Mouse (Mus musculus) Muller cell, postnatal 12 days (primary cell): ENCODE data around the gene AI854703.

Experiments used
- DNase-seq: peaks from one replicate; pipeline ENCODE4 v3.0.0-alpha.2; 2015; ENCODE audit errors: inconsistent ontology term

AI854703 gene

GRCm38 (mm10) chr6:48626464-48626863, at the start of gene AI854703:
Gene AI854703 (plus strand): TSS chr6:48626764.
- no peak for DNase-seq

- no peak for DNase-seq
These were observed 47.8 kb upstream of the AI854703 start for GRCm38 (mm10) chr6:48578736-48579135.

- peak; percentile 82 for DNase-seq
These were observed 47.3 kb upstream of the AI854703 start for GRCm38 (mm10) chr6:48579215-48579648.

GRCm38 (mm10) chr6:48581257-48581656, 45.3 kb upstream of the AI854703 start:
- no peak for DNase-seq

- peak; percentile 36 for DNase-seq
These were observed 44.5 kb upstream of the AI854703 start for GRCm38 (mm10) chr6:48582037-48582436.

- no peak for DNase-seq
These were observed 37.3 kb upstream of the AI854703 start, which contains the start of gene Gm45021 for GRCm38 (mm10) chr6:48589194-48589750. Gene Gm45021 (plus strand): TSS chr6:48589610.

GRCm38 (mm10) chr6:48591221-48591845, 35.2 kb upstream of the AI854703 start:
- DNase-seq = no peak

- DNase-seq = no peak
These were observed 34.7 kb upstream of the AI854703 start for GRCm38 (mm10) chr6:48591871-48592270.

- DNase-seq = peak; percentile 99
These were observed 33.2 kb upstream of the AI854703 start, which contains the start of the genes Repin1 and Gm44965 for GRCm38 (mm10) chr6:48593158-48594042. Gene Repin1 (plus strand): TSS chr6:48593883. Gene Gm44965 (plus strand): TSS chr6:48593941.

- DNase-seq = peak; percentile 83
These were observed 32.4 kb upstream of the AI854703 start for GRCm38 (mm10) chr6:48594043-48594738.

- DNase-seq = peak; percentile 61
These were observed 31.3 kb upstream of the AI854703 start for GRCm38 (mm10) chr6:48595278-48595677.

GRCm38 (mm10) chr6:48596545-48597232, 29.9 kb upstream of the AI854703 start:
- no peak for DNase-seq

- no peak for DNase-seq
These were observed 29.3 kb upstream of the AI854703 start for GRCm38 (mm10) chr6:48597233-48597625.

GRCm38 (mm10) chr6:48600594-48600993, 26.0 kb upstream of the AI854703 start:
- DNase-seq = no peak

GRCm38 (mm10) chr6:48601271-48602079, 25.1 kb upstream of the AI854703 start, which contains the start of gene Zfp775:
Gene Zfp775 (plus strand): TSS chr6:48602063.
- peak; percentile 98 for DNase-seq

GRCm38 (mm10) chr6:48602080-48602741, 24.4 kb upstream of the AI854703 start:
- DNase-seq = no peak

- DNase-seq = no peak
These were observed 18.4 kb upstream of the AI854703 start for GRCm38 (mm10) chr6:48608124-48608523.

GRCm38 (mm10) chr6:48609512-48609911, 17.1 kb upstream of the AI854703 start:
- DNase-seq = no peak

- no peak for DNase-seq
These were observed 15.9 kb upstream of the AI854703 start for GRCm38 (mm10) chr6:48610657-48611056.

GRCm38 (mm10) chr6:48613464-48613863, 13.1 kb upstream of the AI854703 start:
- DNase-seq = no peak
